Mouse (Mus musculus) heart, adult 2 months (tissue): ENCODE data around the gene Stx3. TPM values are rescaled to one million over a fixed set of nuclear protein-coding genes. Genes with fewer than 3 reads are reported as not detected.

ENCODE experiments used
- DNase-seq, 2 experiments: peaks; one replicate each; pipeline ENCODE4 v3.0.0; 2021
- H3K27ac ChIP-seq: fragments of 200-600 bp; 2 replicates; pipeline ENCODE4 v1.8.1; 2022
- H3K27me3 ChIP-seq: fragments of 200-500 bp; 2 replicates; pipeline ENCODE4 v1.6.1; 2012; ENCODE audit warnings: mild to moderate bottlenecking, low read length, inconsistent platforms, mixed read lengths; ENCODE audit not compliant: control insufficient read depth, insufficient read depth
- H3K36me3 ChIP-seq: fragments of 200-500 bp; 2 replicates; pipeline ENCODE4 v1.6.1; 2012; ENCODE audit warnings: low read length, inconsistent platforms; ENCODE audit not compliant: control insufficient read depth, insufficient read depth
- H3K4me1 ChIP-seq: fragments of 200-500 bp; 2 replicates; pipeline ENCODE4 v1.6.1; 2011; ENCODE audit warnings: low read length; ENCODE audit not compliant: control insufficient read depth, insufficient read depth
- H3K4me3 ChIP-seq: fragments of 200-600 bp; 2 replicates; pipeline ENCODE4 v1.8.1; 2022
- H3K79me2 ChIP-seq: fragments of 200-500 bp; replicated peaks from 2 replicates; pipeline ENCODE4 v1.6.1; 2012; ENCODE audit warnings: mild to moderate bottlenecking, inconsistent platforms, low read length, moderate library complexity, mixed read lengths; ENCODE audit not compliant: control insufficient read depth, insufficient read depth
- H3K9ac ChIP-seq: fragments of 200-500 bp; 2 replicates; pipeline ENCODE4 v1.6.1; 2012; ENCODE audit warnings: low read depth, mild to moderate bottlenecking, control low read depth, inconsistent platforms, low read length, mixed read lengths
- CTCF ChIP-seq: fragments of 200-600 bp; IDR thresholded peaks from 2 replicates; pipeline ENCODE4 v1.8.1; 2022; ENCODE audit warnings: antibody characterized with exemption, mild to moderate bottlenecking, moderate library complexity
- EP300 ChIP-seq: fragments of 200-500 bp; IDR thresholded peaks from 2 replicates; pipeline ENCODE4 v1.6.1; 2011; ENCODE audit warnings: low read depth, low read length, control low read depth; ENCODE audit not compliant: insufficient read depth
- POLR2A ChIP-seq: fragments of 200-500 bp; IDR thresholded peaks from 2 replicates; pipeline ENCODE4 v1.6.1; 2011; ENCODE audit warnings: mild to moderate bottlenecking, low read depth, low read length, control low read depth; ENCODE audit not compliant: insufficient read depth
- WGBS: fragments of 180-500 bp; shearing (Covaris S2); methylation state at CpG from one replicate; pipeline ENCODE4 v1.1.7; 2018; 5-methylcytosine and 5-hydroxymethylcytosine counted together
- intact Hi-C: fragments of 180-260 bp; cut with DNase I; formaldehyde crosslinking; loops from one replicate; pipeline ENCODE4 v1.15.1; 2025
- polyA plus RNA-seq: library from polyadenylated mRNA; depleted of rRNA; stranded (reverse); fragments of >200 nt; gene quantifications from 2 replicates; pipeline ENCODE4 v1.2.3, GENCODE M21; 2012; rRNA removed
- total RNA-seq, 2 experiments: library from RNA; stranded (reverse); gene quantifications; 2 replicates each; pipeline ENCODE4 v1.2.3; 2021

Stx3 gene
- total and polyA plus RNA-seq, 3 experiments = 3.6 to 3.9 (median 3.9) TPM

DNA sequence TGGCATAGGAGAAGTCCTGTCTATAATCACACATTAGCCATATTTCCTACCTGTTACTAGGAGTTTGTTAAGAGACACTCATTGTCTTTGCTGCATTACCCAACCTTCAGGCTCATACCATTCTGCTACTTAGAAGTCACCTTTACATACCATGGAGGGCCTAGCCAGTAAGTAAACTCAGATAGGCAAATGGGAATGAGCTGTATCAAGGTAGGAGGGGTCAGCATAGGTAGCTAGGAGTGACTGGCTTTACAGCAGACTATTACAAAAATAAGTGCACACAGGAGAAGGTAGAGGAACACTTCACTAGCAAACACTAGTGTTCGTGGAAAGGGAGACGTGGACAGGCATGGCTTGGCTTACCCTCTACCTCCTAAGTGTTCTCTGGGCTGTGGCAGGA is 71.9 kb downstream of the Stx3 start, which contains the start of gene Gif:
Gene Gif, plus strand, starts transcription at position 257 of the 400 bp plus-strand sequence.
- intact Hi-C loops = no loop called here
- TF ChIP-seq CTCF = no peak
- TF ChIP-seq POLR2A = no peak
- TF ChIP-seq EP300 = no peak
- H3K4me3 ChIP-seq = no peak within 1 kb of the TSS
- H3K9ac ChIP-seq = no peak within 1 kb of the TSS
- WGBS = 74% methylated on average over 2 of the region's 2 CpGs
- H3K4me1 ChIP-seq = no peaks in the 10 kb centered on the region
- H3K36me3 ChIP-seq = no peaks in the 10 kb centered on the region
- H3K27me3 ChIP-seq = no peaks in the 10 kb centered on the region
- H3K79me2 ChIP-seq = no peaks in the 10 kb centered on the region
- DNase-seq = no peak
- no peak within 1 kb of the TSS for H3K27ac ChIP-seq

GRCm38 (mm10) chr19:11745680-11746079 is 73.5 kb downstream of the Stx3 start:
- Histone ChIP-seq H3K36me3 (no peaks in the 10 kb centered on the region), H3K79me2 (no peaks in the 10 kb centered on the region), H3K4me3 (no peak overlapping the region), H3K27ac (no peak overlapping the region), H3K9ac (no peak overlapping the region), H3K27me3 (no peaks in the 10 kb centered on the region), H3K4me1 (no peaks in the 10 kb centered on the region)
- intact Hi-C loops = no loop called here
- no peak for TF ChIP-seq EP300
- TF ChIP-seq CTCF = no peak
- TF ChIP-seq POLR2A = no peak
- no peak for DNase-seq

- no peaks in the 10 kb centered on the region for H3K27me3 ChIP-seq
- H3K36me3 ChIP-seq = no peaks in the 10 kb centered on the region
- no peaks in the 10 kb centered on the region for H3K4me1 ChIP-seq
- WGBS = 33% methylated on average over 1 of the region's 1 CpGs
- no peak overlapping the region for H3K9ac ChIP-seq
- DNase-seq = no peak
- no peak overlapping the region for H3K4me3 ChIP-seq
- TF ChIP-seq EP300 (no peak), POLR2A (no peak), CTCF (no peak)
- no peak overlapping the region for H3K27ac ChIP-seq
- intact Hi-C loops = no loop called here
- H3K79me2 ChIP-seq = no peaks in the 10 kb centered on the region
These were observed 82.7 kb downstream of the Stx3 start for GRCm38 (mm10) chr19:11736455-11736854.

GRCm38 (mm10) chr19:11730278-11730677 is 88.9 kb downstream of the Stx3 start:
- Histone ChIP-seq H3K36me3 (no peaks in the 10 kb centered on the region), H3K27ac (no peak overlapping the region)
- 56% methylated on average over 1 of the region's 1 CpGs for WGBS

DNA sequence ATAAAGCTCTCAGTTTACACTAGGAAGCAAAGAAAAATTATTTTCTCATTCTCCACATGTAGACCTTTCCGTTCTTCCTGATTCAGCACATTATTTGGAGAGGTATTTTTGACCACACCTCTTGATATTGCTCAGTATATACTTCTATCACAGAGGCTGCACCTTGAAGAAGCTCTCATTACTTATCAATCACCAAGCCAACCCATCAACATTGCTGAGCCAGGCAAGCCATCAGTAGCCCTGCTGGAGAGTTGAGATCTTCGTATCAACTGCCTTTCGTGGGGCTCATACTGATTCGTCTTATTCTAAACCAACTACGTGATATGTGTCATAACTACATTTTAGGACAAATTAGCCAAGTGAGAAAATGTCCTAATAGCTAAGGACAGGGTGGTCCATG is 91.9 kb downstream of the Stx3 start:
- WGBS = 87% methylated on average over 5 of the region's 5 CpGs
- H3K79me2 ChIP-seq = no peaks in the 10 kb centered on the region
- intact Hi-C loops = no loop called here

More at GRCm38 (mm10) chr19:11730278-11730677, 88.9 kb downstream of the Stx3 start:
- H3K79me2 ChIP-seq = no peaks in the 10 kb centered on the region
- intact Hi-C loops = no loop called here
- TF ChIP-seq EP300 (no peak), POLR2A (no peak), CTCF (no peak)
- no peaks in the 10 kb centered on the region for H3K4me1 ChIP-seq
- no peak overlapping the region for H3K9ac ChIP-seq
- H3K27me3 ChIP-seq = no peaks in the 10 kb centered on the region
- DNase-seq = no peak
- H3K4me3 ChIP-seq = no peak overlapping the region

GRCm38 (mm10) chr19:11725915-11726314 is 93.3 kb downstream of the Stx3 start:
- intact Hi-C loops = no loop called here
- H3K27ac ChIP-seq = no peak overlapping the region
- no peak for DNase-seq
- H3K9ac ChIP-seq = no peak overlapping the region
- TF ChIP-seq CTCF (no peak), EP300 (no peak), POLR2A (no peak)
- H3K27me3 ChIP-seq = no peaks in the 10 kb centered on the region
- H3K79me2 ChIP-seq = no peaks in the 10 kb centered on the region
- no peaks in the 10 kb centered on the region for H3K4me1 ChIP-seq
- H3K36me3 ChIP-seq = no peaks in the 10 kb centered on the region
- H3K4me3 ChIP-seq = no peak overlapping the region
- WGBS = 42% methylated on average over 2 of the region's 2 CpGs

More for the DNA sequence above, 91.9 kb downstream of the Stx3 start:
- H3K27ac ChIP-seq = no peak overlapping the region
- no peaks in the 10 kb centered on the region for H3K36me3 ChIP-seq
- H3K27me3 ChIP-seq = no peaks in the 10 kb centered on the region
- no peak overlapping the region for H3K4me3 ChIP-seq
- DNase-seq = no peak
- no peaks in the 10 kb centered on the region for H3K4me1 ChIP-seq
- TF ChIP-seq CTCF = no peak
- no peak for TF ChIP-seq POLR2A
- no peak for TF ChIP-seq EP300
- no peak overlapping the region for H3K9ac ChIP-seq

Other genes starting within 250 kb of the Stx3 start
- 1 to 10 TPM; 3.6 to 3.9 TPM for gene Ms4a6d, start 214.6 kb downstream of the Stx3 start, total RNA-seq
- 1.8 and 2.7 TPM in 2 replicates for gene Ms4a6d, start 214.6 kb downstream of the Stx3 start, polyA plus RNA-seq
- gene Ms4a2, start 195.7 kb downstream of the Stx3 start, total RNA-seq = under 1 TPM in 1 of 2 experiments, not detected in 1; 0.16 TPM
- gene Ms4a2, start 195.7 kb downstream of the Stx3 start, polyA plus RNA-seq = 0.12 and 0.18 TPM in 2 replicates
- not detected for gene Ms4a3, start 178.6 kb downstream of the Stx3 start, total RNA-seq
- gene Ms4a3, start 178.6 kb downstream of the Stx3 start, polyA plus RNA-seq = not detected in 2 replicates
- gene Oosp2, start 158.8 kb downstream of the Stx3 start, total RNA-seq = not detected
- not detected in 2 replicates for gene Oosp2, start 158.8 kb downstream of the Stx3 start, polyA plus RNA-seq
- not detected for gene Oosp1, start 128.3 kb downstream of the Stx3 start, total RNA-seq
- not detected in 2 replicates for gene Oosp1, start 128.3 kb downstream of the Stx3 start, polyA plus RNA-seq
- gene Oosp3, start 122.3 kb downstream of the Stx3 start, total RNA-seq = not detected
- gene Oosp3, start 122.3 kb downstream of the Stx3 start, polyA plus RNA-seq = not detected in 2 replicates
- gene Gif, start 71.8 kb downstream of the Stx3 start, total RNA-seq = not detected
- not detected in 2 replicates for gene Gif, start 71.8 kb downstream of the Stx3 start, polyA plus RNA-seq
- gene Mrpl16, start 49.0 kb downstream of the Stx3 start, total RNA-seq = 100 to 1,000 TPM in 1 of 2 experiments, 10 to 100 TPM in 1; 99.5 to 109 TPM
- 41.8 and 58.7 TPM in 2 replicates for gene Mrpl16, start 49.0 kb downstream of the Stx3 start, polyA plus RNA-seq
- not detected for gene Olfr1417, start 19.8 kb upstream of the Stx3 start, total RNA-seq
- not detected in 2 replicates for gene Olfr1417, start 19.8 kb upstream of the Stx3 start, polyA plus RNA-seq
- gene Olfr1418, start 41.7 kb upstream of the Stx3 start, total RNA-seq = not detected
- not detected in 2 replicates for gene Olfr1418, start 41.7 kb upstream of the Stx3 start, polyA plus RNA-seq
- not detected for gene Olfr1419, start 55.7 kb upstream of the Stx3 start, total RNA-seq
- not detected in 2 replicates for gene Olfr1419, start 55.7 kb upstream of the Stx3 start, polyA plus RNA-seq
- gene Olfr1420, start 67.2 kb upstream of the Stx3 start, total RNA-seq = not detected
- gene Olfr1420, start 67.2 kb upstream of the Stx3 start, polyA plus RNA-seq = not detected in 2 replicates
- 10 to 100 TPM; 28.6 to 32.7 TPM for gene Patl1, start 93.0 kb upstream of the Stx3 start, total RNA-seq
- gene Patl1, start 93.0 kb upstream of the Stx3 start, polyA plus RNA-seq = 19.3 and 23.2 TPM in 2 replicates
- gene Osbp, start 146.5 kb upstream of the Stx3 start, total RNA-seq = 10 to 100 TPM; 81.7 to 95.1 TPM
- 33.8 and 57.2 TPM in 2 replicates for gene Osbp, start 146.5 kb upstream of the Stx3 start, polyA plus RNA-seq
- not detected for gene Olfr1423, start 221.9 kb upstream of the Stx3 start, total RNA-seq
- not detected in 2 replicates for gene Olfr1423, start 221.9 kb upstream of the Stx3 start, polyA plus RNA-seq
- not detected for gene Olfr1424, start 243.3 kb upstream of the Stx3 start, total RNA-seq
- not detected in 2 replicates for gene Olfr1424, start 243.3 kb upstream of the Stx3 start, polyA plus RNA-seq